Mouse (Mus musculus) MEL (cell line): ENCODE measurements around the gene Rapgef4. TPM values are rescaled to one million over a fixed set of nuclear protein-coding genes. Genes with fewer than 3 reads are reported as not detected.

Experiments used
- DNase-seq: peaks from one replicate; pipeline ENCODE4 v3.0.0; 2011; ENCODE audit warnings: low read depth, low spot score
- H3K27ac ChIP-seq: 2 replicates; pipeline ENCODE4 v1.5.1; 2012; ENCODE audit warnings: low read depth, mild to moderate bottlenecking, control low read depth, low read length, moderate library complexity; ENCODE audit not compliant: control insufficient read depth
- H3K27me3 ChIP-seq, 2 experiments: fragments of 150-350 bp in 1 of 2; sonication (generic) in 1 of 2; 2 replicates each; pipeline ENCODE4 v1.6.1; 2012; ENCODE audit warnings: low read length in 2 of 2, mild to moderate bottlenecking in 2 of 2, improper control_type of control experiment in 1 of 2, moderate library complexity in 1 of 2; ENCODE audit not compliant: insufficient read depth in 2 of 2, control insufficient read depth in 1 of 2
- H3K36me3 ChIP-seq, 2 experiments: 2 replicates each; pipeline ENCODE4 v1.6.1; 2012 to 2014; ENCODE audit warnings: low read length in 2 of 2, improper control_type of control experiment in 1 of 2, inconsistent platforms in 1 of 2, mild to moderate bottlenecking in 1 of 2; ENCODE audit not compliant: insufficient read depth in 2 of 2, control insufficient read depth in 1 of 2
- H3K4me1 ChIP-seq, 2 experiments: fragments of 150-350 bp in 1 of 2; sonication (generic) in 1 of 2; 2 replicates each; pipeline ENCODE4 v1.6.1; 2012; ENCODE audit warnings: low read length in 2 of 2, improper control_type of control experiment in 1 of 2, mild to moderate bottlenecking in 1 of 2; ENCODE audit not compliant: insufficient read depth in 2 of 2, control insufficient read depth in 1 of 2
- H3K4me3 ChIP-seq, 2 experiments: fragments of 150-350 bp in 1 of 2; sonication (generic) in 1 of 2; 2 replicates each; pipeline ENCODE4 v1.5.1; 2012; ENCODE audit warnings: low read depth in 2 of 2, low read length in 2 of 2, mild to moderate bottlenecking in 2 of 2, moderate library complexity in 2 of 2, control low read depth in 1 of 2, improper control_type of control experiment in 1 of 2; ENCODE audit not compliant: control insufficient read depth in 1 of 2, insufficient read depth in 1 of 2
- H3K79me2 ChIP-seq: 2 replicates; pipeline ENCODE4 v1.6.1; 2012; ENCODE audit warnings: mild to moderate bottlenecking, low read length, moderate library complexity; ENCODE audit not compliant: control insufficient read depth, poor library complexity, insufficient read depth
- H3K9ac ChIP-seq: 2 replicates; pipeline ENCODE4 v1.6.1; 2012; ENCODE audit warnings: low read depth, mild to moderate bottlenecking, control low read depth, low read length, moderate library complexity; ENCODE audit not compliant: control insufficient read depth, poor library complexity, severe bottlenecking
- H3K9me3 ChIP-seq: fragments of 150-350 bp; sonication (generic); replicated peaks from 2 replicates; pipeline ENCODE4 v1.6.1; 2012; ENCODE audit warnings: mild to moderate bottlenecking, low read length, improper control_type of control experiment, moderate library complexity; ENCODE audit not compliant: insufficient read depth
- BHLHE40 ChIP-seq: IDR thresholded peaks from 2 replicates; pipeline ENCODE4 v1.6.1; 2012; ENCODE audit warnings: low read depth, mild to moderate bottlenecking, inconsistent platforms, low read length, improper control_type of control experiment, borderline replicate concordance
- CHD2 ChIP-seq: IDR thresholded peaks from 2 replicates; pipeline ENCODE4 v1.6.1; 2011; ENCODE audit warnings: low read length, improper control_type of control experiment
- CTCF ChIP-seq, 3 experiments: IDR thresholded peaks in 2 of 3; conservative IDR thresholded peaks in 1 of 3; 2 replicates each; pipeline ENCODE4 v1.5.1; 2011 to 2012; ENCODE audit warnings: low read length in 3 of 3, low read depth in 2 of 3, mild to moderate bottlenecking in 2 of 3, improper control_type of control experiment in 1 of 3, inconsistent platforms in 1 of 3, mixed read lengths in 1 of 3, moderate library complexity in 1 of 3; ENCODE audit not compliant: control insufficient read depth in 1 of 3, insufficient read depth in 1 of 3, poor library complexity in 1 of 3, severe bottlenecking in 1 of 3
- EP300 ChIP-seq, 2 experiments: IDR thresholded peaks; 2 replicates each; pipeline ENCODE4 v1.6.1; 2011; ENCODE audit warnings: improper control_type of control experiment in 2 of 2, low read length in 2 of 2, low read depth in 1 of 2, mild to moderate bottlenecking in 1 of 2
- ETS1 ChIP-seq: IDR thresholded peaks from 2 replicates; pipeline ENCODE4 v1.6.1; 2012; ENCODE audit warnings: low read depth, mild to moderate bottlenecking, inconsistent platforms, low read length, improper control_type of control experiment, moderate library complexity
- GATA1 ChIP-seq: IDR thresholded peaks from 2 replicates; pipeline ENCODE4 v1.6.1; 2011; ENCODE audit warnings: low read depth, low read length, improper control_type of control experiment
- MAX ChIP-seq: IDR thresholded peaks from 2 replicates; pipeline ENCODE4 v1.6.1; 2011; ENCODE audit warnings: low read length, improper control_type of control experiment
- MAZ ChIP-seq: IDR thresholded peaks from 2 replicates; pipeline ENCODE4 v1.6.1; 2012; ENCODE audit warnings: low read depth, mild to moderate bottlenecking, inconsistent platforms, low read length, improper control_type of control experiment
- MEF2A ChIP-seq: IDR thresholded peaks from 2 replicates; pipeline ENCODE4 v1.6.1; 2014; ENCODE audit warnings: low read depth, mild to moderate bottlenecking, inconsistent platforms, low read length, improper control_type of control experiment; ENCODE audit not compliant: poor library complexity, insufficient replicate concordance, severe bottlenecking; ENCODE audit errors: extremely low read depth
- MYC ChIP-seq: IDR thresholded peaks from 2 replicates; pipeline ENCODE4 v1.6.1; 2011; ENCODE audit warnings: low read depth, mild to moderate bottlenecking, low read length, improper control_type of control experiment, moderate library complexity
- NELFE ChIP-seq: IDR thresholded peaks from 2 replicates; pipeline ENCODE4 v1.6.1; 2011; ENCODE audit warnings: low read depth, low read length, improper control_type of control experiment
- NRF1 ChIP-seq: IDR thresholded peaks from 2 replicates; pipeline ENCODE4 v1.6.1; 2014; ENCODE audit warnings: low read depth, mild to moderate bottlenecking, inconsistent platforms, low read length, improper control_type of control experiment, moderate library complexity; ENCODE audit not compliant: poor library complexity, insufficient read depth, severe bottlenecking
- POLR2AphosphoS5 ChIP-seq: IDR thresholded peaks from 2 replicates; pipeline ENCODE4 v1.6.1; 2012; ENCODE audit warnings: low read depth, borderline replicate concordance, mild to moderate bottlenecking, inconsistent platforms, low read length, moderate library complexity, mixed read lengths
- RAD21 ChIP-seq: IDR thresholded peaks from 2 replicates; pipeline ENCODE4 v1.6.1; 2011; ENCODE audit warnings: mild to moderate bottlenecking, low read depth, low read length, improper control_type of control experiment
- RCOR1 ChIP-seq: IDR thresholded peaks from 2 replicates; pipeline ENCODE4 v1.6.1; 2012; ENCODE audit warnings: low read depth, mild to moderate bottlenecking, inconsistent platforms, low read length, improper control_type of control experiment
- TAL1 ChIP-seq: IDR thresholded peaks from 2 replicates; pipeline ENCODE4 v1.6.1; 2012; ENCODE audit warnings: mild to moderate bottlenecking, inconsistent platforms, low read length, moderate library complexity, mixed read lengths
- TCF12 ChIP-seq: IDR thresholded peaks from 2 replicates; pipeline ENCODE4 v1.6.1; 2014; ENCODE audit warnings: low read depth, mild to moderate bottlenecking, inconsistent platforms, low read length, improper control_type of control experiment, moderate library complexity
- UBTF ChIP-seq: IDR thresholded peaks from 2 replicates; pipeline ENCODE4 v1.6.1; 2012; ENCODE audit warnings: low read depth, mild to moderate bottlenecking, inconsistent platforms, low read length, improper control_type of control experiment, moderate library complexity, borderline replicate concordance; ENCODE audit not compliant: insufficient read depth
- USF1 ChIP-seq: IDR thresholded peaks from 2 replicates; pipeline ENCODE4 v1.6.1; 2014; ENCODE audit warnings: low read depth, mild to moderate bottlenecking, inconsistent platforms, low read length, improper control_type of control experiment, moderate library complexity
- ZMIZ1 ChIP-seq: IDR thresholded peaks from 2 replicates; pipeline ENCODE4 v1.6.1; 2012; ENCODE audit warnings: low read depth, mild to moderate bottlenecking, inconsistent platforms, low read length, improper control_type of control experiment, moderate library complexity
- ZNF384 ChIP-seq: IDR thresholded peaks from 2 replicates; pipeline ENCODE4 v1.6.1; 2012; ENCODE audit warnings: low read depth, mild to moderate bottlenecking, inconsistent platforms, low read length, improper control_type of control experiment
- polyA plus RNA-seq, 2 experiments: library from polyadenylated mRNA; stranded (reverse) in 1 of 2; unstranded in 1 of 2; fragments of >175 nt in 1 of 2; fragments of >200 nt in 1 of 2; gene quantifications; 2 replicates each; pipeline versions ENCODE4 v1.2.1 to v1.2.4; 2012; ENCODE audit warnings: low replicate concordance in 2 of 2, low read depth in 1 of 2; ENCODE audit not compliant: insufficient read length in 2 of 2, insufficient read depth in 1 of 2, missing spikeins in 1 of 2
- total RNA-seq: library from RNA; depleted of rRNA; stranded (reverse); fragments of 300-350 nt; gene quantifications from 2 replicates; pipeline ENCODE4 v1.2.3, GENCODE M21; 2012

The Rapgef4 gene
- total and polyA plus RNA-seq, 3 experiments: not detected

DNA sequence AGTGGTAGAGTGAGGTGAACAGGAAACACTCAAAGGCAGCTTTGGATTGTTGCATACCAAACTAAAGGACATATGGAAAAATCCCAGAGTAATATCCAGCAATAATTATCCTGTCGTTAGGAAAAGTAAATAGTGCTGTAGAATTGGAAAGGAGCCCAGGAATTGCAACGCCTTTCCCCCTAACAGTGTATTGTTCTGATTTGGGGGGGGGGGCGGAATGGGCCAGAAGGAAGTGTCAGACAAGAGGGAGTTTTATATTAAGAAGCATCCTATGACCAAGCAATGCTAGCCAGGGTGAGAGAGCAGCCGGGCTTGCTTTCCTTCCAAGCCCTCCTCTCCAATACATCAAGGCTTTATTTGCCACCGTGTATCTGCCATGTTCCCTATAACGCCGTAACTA, 113.4 kb downstream of the Rapgef4 start:
- TF ChIP-seq NRF1: no peak
- no peak for TF ChIP-seq NELFE
- TF ChIP-seq ZNF384: no peak
- no peak for TF ChIP-seq TCF12
- no peak for TF ChIP-seq CHD2
- no peak for TF ChIP-seq MEF2A
- no peak for TF ChIP-seq TAL1
- TF ChIP-seq EP300 (IDR thresholded peaks at IDR 0.05; ENCODE audit: low read depth in 1 of 2, low read length in 2 of 2): no peak
- TF ChIP-seq BHLHE40: no peak
- TF ChIP-seq RAD21: no peak
- TF ChIP-seq MYC: no peak
- TF ChIP-seq USF1: no peak
- no peak for TF ChIP-seq GATA1
- TF ChIP-seq ZMIZ1: no peak
- no peak for TF ChIP-seq RCOR1
- no peaks in the 10 kb centered on the region for H3K9me3 ChIP-seq
- H3K9ac ChIP-seq: no peak overlapping the region
- peaks cover 0 to 5% of the 10 kb centered on the region in 2 experiments; a peak in 2 of 4 replicates for H3K27me3 ChIP-seq
- H3K4me1 ChIP-seq: no peaks in the 10 kb centered on the region
- no peak for DNase-seq
- H3K4me3 ChIP-seq: no peak overlapping the region
- no peaks in the 10 kb centered on the region for H3K79me2 ChIP-seq
- no peak overlapping the region for H3K27ac ChIP-seq
- H3K36me3 ChIP-seq: no peaks in the 10 kb centered on the region

DNA sequence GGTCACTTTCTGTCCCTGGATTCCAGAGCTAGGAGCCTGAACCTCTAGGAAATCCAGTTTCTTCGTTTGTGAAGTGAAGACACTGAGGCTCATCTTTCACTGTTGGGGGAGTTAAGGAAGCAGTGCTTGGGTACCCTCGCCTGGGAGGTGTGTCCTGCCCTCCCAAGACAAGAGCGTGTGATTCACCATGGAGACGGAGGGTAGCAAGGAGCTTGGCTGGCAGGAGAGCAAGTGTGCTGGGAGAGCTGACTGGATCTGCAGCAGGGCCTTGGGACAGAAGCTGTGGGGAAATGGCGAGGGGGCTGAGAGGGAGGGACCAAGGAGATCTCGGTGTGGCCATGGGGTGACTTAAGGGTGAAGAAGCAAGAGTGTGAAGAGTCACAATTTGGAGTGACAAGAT, 114.0 kb downstream of the Rapgef4 start:
- Histone ChIP-seq H3K4me3 (no peak overlapping the region), H3K9ac (no peak overlapping the region), H3K79me2 (no peaks in the 10 kb centered on the region)
- TF ChIP-seq CTCF (IDR thresholded peaks at IDR 0.05 in 2 of 3, conservative IDR thresholded peaks at IDR 0.05 in 1 of 3; ENCODE audit: control insufficient read depth in 1 of 3, insufficient read depth in 1 of 3, low read depth in 2 of 3, low read length in 3 of 3, poor library complexity in 1 of 3, severe bottlenecking in 1 of 3) (no peak), ETS1 (no peak), MAX (no peak), UBTF (no peak), USF1 (no peak), NRF1 (no peak), ZMIZ1 (no peak), POLR2AphosphoS5 (no peak), MAZ (no peak)
- TF ChIP-seq, all 39 proteins: peak for 0
- no peaks in the 10 kb centered on the region for H3K36me3 ChIP-seq
- H3K4me1 ChIP-seq: no peaks in the 10 kb centered on the region
- H3K27ac ChIP-seq: no peak overlapping the region
- H3K27me3 ChIP-seq: peaks cover 0 to 5% of the 10 kb centered on the region in 2 experiments; a peak in 2 of 4 replicates
- DNase-seq: no peak
- H3K9me3 ChIP-seq: no peaks in the 10 kb centered on the region
